Mouse (Mus musculus): ENCODE results near the gene Smg8. TPM values are rescaled to one million over a fixed set of nuclear protein-coding genes. Genes with fewer than 3 reads are reported as not detected.

Gene Smg8
- total and polyA plus RNA-seq, 3 experiments, result 5.7 to 21.8 (median 20.5) TPM

GRCm38 (mm10) chr11:87028212-87028611 lies 58.4 kb downstream of the Smg8 start:
- DNase-seq (ENCODE audit: low spot score) (no peak), ATAC-seq (ENCODE audit: extremely low read depth, insufficient number of reproducible peaks, low FRiP score, poor library complexity, severe bottlenecking) (no peak)
- no peaks in the 10 kb centered on the region for H3K9me3 ChIP-seq (replicated peaks)
- no peaks in the 10 kb centered on the region for H3K36me3 ChIP-seq (replicated peaks)
- H3K4me1 ChIP-seq (ENCODE audit: insufficient read depth, low read depth, low read length), result peaks cover 16% of the 10 kb centered on the region
- no peak for TF ChIP-seq GATA1 (IDR thresholded peaks at IDR 0.05; ENCODE audit: borderline replicate concordance, low read length)
- TF ChIP-seq GATA2 (IDR thresholded peaks at IDR 0.05; ENCODE audit: borderline replicate concordance, low read depth, low read length), result no peak
- no peak for TF ChIP-seq TAL1 (conservative IDR thresholded peaks at IDR 0.05; ENCODE audit: low read depth, low read length)
- no peak for TF ChIP-seq POLR2AphosphoS5 (IDR thresholded peaks at IDR 0.05; ENCODE audit: insufficient replicate concordance, low read depth, low read length)
- TF ChIP-seq CTCF (IDR thresholded peaks at IDR 0.05; ENCODE audit: low read depth, low read length), result no peak
- no peak overlapping the region for H3K4me3 ChIP-seq (ENCODE audit: low read depth, low read length)
- H3K27me3 ChIP-seq (ENCODE audit: insufficient read depth, low read length), result no peaks in the 10 kb centered on the region

Other genes starting within 250 kb of the Smg8 start
- 4.8 and 7.0 TPM in 2 replicates for gene Ypel2, start 93.1 kb downstream of the Smg8 start, total RNA-seq (2014; fragmentation: Nextera tagmentation)
- 6.1 and 8.2 TPM in 2 replicates for gene Ypel2, start 93.1 kb downstream of the Smg8 start, total RNA-seq (2017)
- gene Ypel2, start 93.1 kb downstream of the Smg8 start, polyA plus RNA-seq (2012), result 1.2 and 1.5 TPM in 2 replicates
- gene Gdpd1, start 12.7 kb downstream of the Smg8 start, total RNA-seq (2014; fragmentation: Nextera tagmentation), result 1.5 and 4.1 TPM in 2 replicates
- 0.52 and 0.87 TPM in 2 replicates for gene Gdpd1, start 12.7 kb downstream of the Smg8 start, total RNA-seq (2017)
- 0.05 and 0.08 TPM in 2 replicates for gene Gdpd1, start 12.7 kb downstream of the Smg8 start, polyA plus RNA-seq (2012)
- 67.3 and 75.6 TPM in 2 replicates for gene Prr11, start 21.9 kb upstream of the Smg8 start, total RNA-seq (2014; fragmentation: Nextera tagmentation)
- gene Prr11, start 21.9 kb upstream of the Smg8 start, total RNA-seq (2017), result 7.6 and 9.1 TPM in 2 replicates
- 1.0 and 1.2 TPM in 2 replicates for gene Prr11, start 21.9 kb upstream of the Smg8 start, polyA plus RNA-seq (2012)
- gene Ska2, start 22.5 kb upstream of the Smg8 start, total RNA-seq (2014; fragmentation: Nextera tagmentation), result 35.5 and 63.7 TPM in 2 replicates
- 50.0 and 56.5 TPM in 2 replicates for gene Ska2, start 22.5 kb upstream of the Smg8 start, total RNA-seq (2017)
- 0.72 and 1.1 TPM in 2 replicates for gene Ska2, start 22.5 kb upstream of the Smg8 start, polyA plus RNA-seq (2012)
- gene Trim37, start 40.3 kb upstream of the Smg8 start, total RNA-seq (2014; fragmentation: Nextera tagmentation), result 34.0 and 41.2 TPM in 2 replicates
- 50.8 and 54.7 TPM in 2 replicates for gene Trim37, start 40.3 kb upstream of the Smg8 start, total RNA-seq (2017)
- gene Trim37, start 40.3 kb upstream of the Smg8 start, polyA plus RNA-seq (2012), result 14.5 and 19.7 TPM in 2 replicates

Measured in G1E (cell line).